Mouse (Mus musculus) neural tube, embryonic 14.5 days (tissue): ENCODE data around the gene Tnpo3. TPM values are rescaled to one million over a fixed set of nuclear protein-coding genes. Genes with fewer than 3 reads are reported as not detected.
"Not testable (repeated sequence)": the region's sequence is repeated elsewhere in the genome, so short reads cannot be mapped to it uniquely, and the experiment has no call there.

ENCODE experiments used
- ATAC-seq: fragments of 200-750 bp; cut with Nextera tagmentation; 2 replicates; pipeline ENCODE4 v1.8.0; 2017; ENCODE audit warnings: low read depth, mild to moderate bottlenecking, moderate TSS enrichment, moderate library complexity
- H3K27ac ChIP-seq: fragments of 300-500 bp; sonication (generic); 2 replicates; pipeline ENCODE4 v1.5.1; 2014; ENCODE audit warnings: low read depth, mild to moderate bottlenecking, control low read depth, low read length, moderate library complexity, mixed read lengths
- H3K27me3 ChIP-seq: fragments of 300-500 bp; sonication (generic); 2 replicates; pipeline ENCODE4 v1.6.1; 2014; ENCODE audit warnings: low read length; ENCODE audit not compliant: control insufficient read depth, insufficient read depth
- H3K36me3 ChIP-seq: fragments of 300-500 bp; sonication (generic); 2 replicates; pipeline ENCODE4 v1.6.1; 2014; ENCODE audit warnings: low read length, mixed read lengths; ENCODE audit not compliant: control insufficient read depth, insufficient read depth
- H3K4me1 ChIP-seq: fragments of 300-500 bp; sonication (generic); 2 replicates; pipeline ENCODE4 v1.6.1; 2014; ENCODE audit warnings: low read length; ENCODE audit not compliant: control insufficient read depth, insufficient read depth
- H3K4me2 ChIP-seq: fragments of 300-500 bp; sonication (generic); 2 replicates; pipeline ENCODE4 v1.6.1; 2014; ENCODE audit warnings: mild to moderate bottlenecking, low read depth, low read length, control low read depth
- H3K4me3 ChIP-seq: fragments of 300-500 bp; sonication (generic); 2 replicates; pipeline ENCODE4 v1.5.1; 2014; ENCODE audit warnings: low read depth, low read length, control low read depth, mixed read lengths
- H3K9ac ChIP-seq: fragments of 300-500 bp; sonication (generic); replicated peaks from 2 replicates; pipeline ENCODE4 v1.6.1; 2014; ENCODE audit warnings: low read depth, mild to moderate bottlenecking, control low read depth, low read length, mixed read lengths
- H3K9me3 ChIP-seq: fragments of 300-500 bp; sonication (generic); 2 replicates; pipeline ENCODE4 v1.6.1; 2016; ENCODE audit warnings: low read length; ENCODE audit not compliant: control insufficient read depth
- WGBS: fragments of 180-500 bp; shearing (Covaris S2); extraction: QIAGEN DNeasy Blood & Tissue Kit; methylation state at CpG from one replicate; pipeline ENCODE4 v1.1.7; 2014; 5-methylcytosine and 5-hydroxymethylcytosine counted together
- polyA plus RNA-seq: library from polyadenylated mRNA; unstranded; fragments of >200 nt; fragmentation: Nextera tagmentation; extraction: Ambion mirVana; gene quantifications from 2 replicates; pipeline ENCODE4 v1.2.1, GENCODE M21; 2014

Gene Tnpo3
- polyA plus RNA-seq, 1 experiment from 2014 or later, result 83.1 TPM

- Histone ChIP-seq H3K4me2 (no peak overlapping the region), H3K4me3 (no peak overlapping the region)
- WGBS, result 35% methylated on average over 6 of the region's 6 CpGs
These were observed 12.6 kb upstream of the Tnpo3 start for GRCm38 (mm10) chr6:29622273-29622672.

DNA sequence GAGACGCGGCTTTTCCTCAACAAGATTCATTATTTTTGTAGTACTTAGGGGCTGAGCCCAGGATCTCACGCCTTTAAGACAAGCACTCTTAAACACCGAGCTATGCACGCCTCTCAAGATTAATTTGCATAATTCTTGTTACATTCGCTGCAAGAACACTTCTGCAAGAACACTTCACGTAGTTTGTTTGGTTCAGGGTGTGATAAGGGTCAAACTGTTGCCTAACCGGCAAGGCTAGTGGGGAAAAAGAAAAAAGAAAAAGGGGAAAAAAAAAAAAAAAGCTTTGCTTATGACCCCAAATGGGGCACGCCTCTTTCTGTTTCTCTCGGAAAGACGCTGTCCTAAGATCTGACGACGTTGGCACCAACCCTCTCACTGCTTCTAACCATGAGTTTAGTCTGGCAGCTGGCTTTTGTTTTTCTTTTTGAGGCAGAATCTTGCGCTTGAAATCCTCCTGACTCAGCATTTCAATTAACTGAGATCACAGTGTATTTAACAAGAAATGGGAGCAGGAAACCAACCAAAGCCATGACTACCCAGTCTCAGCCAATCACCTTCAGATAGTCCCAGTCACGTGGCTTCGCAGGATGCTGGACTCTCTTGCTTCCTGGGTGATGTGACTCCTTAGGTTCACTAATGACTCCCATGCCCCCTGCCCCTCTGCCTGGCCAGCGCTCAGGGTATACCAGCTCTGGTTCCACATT lies 11.3 kb upstream of the Tnpo3 start:
- Histone ChIP-seq H3K9ac (no peak overlapping the region), H3K4me1 (no peaks in the 10 kb centered on the region), H3K36me3 (no peaks in the 10 kb centered on the region), H3K27me3 (no peaks in the 10 kb centered on the region), H3K9me3 (no peaks in the 10 kb centered on the region), H3K4me2 (no peak overlapping the region), H3K27ac (no peak overlapping the region), H3K4me3 (no peak overlapping the region)
- WGBS, result 68% methylated on average over 17 of the region's 17 CpGs
- no peak for ATAC-seq

More at GRCm38 (mm10) chr6:29622273-29622672, 12.6 kb upstream of the Tnpo3 start:
- H3K9ac ChIP-seq, result no peak overlapping the region
- H3K4me1 ChIP-seq, result no peaks in the 10 kb centered on the region
- H3K27me3 ChIP-seq, result no peaks in the 10 kb centered on the region
- no peak overlapping the region for H3K27ac ChIP-seq
- no peaks in the 10 kb centered on the region for H3K9me3 ChIP-seq
- H3K36me3 ChIP-seq, result no peaks in the 10 kb centered on the region
- ATAC-seq, result no peak

DNA sequence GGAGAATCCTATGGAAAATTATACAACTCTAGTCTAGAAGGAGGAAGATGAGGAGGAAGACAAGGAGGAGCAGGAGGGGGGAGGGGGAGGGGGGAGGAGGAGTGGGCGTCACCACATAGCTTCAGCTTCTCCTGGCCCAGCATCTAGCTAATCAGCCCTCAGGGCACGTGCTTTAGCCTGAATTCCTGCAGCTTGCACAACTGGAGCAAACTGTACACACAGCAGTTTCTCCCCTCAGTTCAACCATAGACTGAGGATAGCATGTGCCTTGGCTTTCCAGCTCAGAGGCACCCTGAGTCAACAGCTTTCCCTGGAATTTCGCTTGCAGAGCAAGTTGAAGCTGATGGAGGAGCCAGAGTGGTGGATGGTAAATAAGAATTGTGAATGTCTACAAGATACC lies 10.5 kb upstream of the Tnpo3 start:
- H3K27ac ChIP-seq, result no peak overlapping the region
- H3K4me1 ChIP-seq, result no peaks in the 10 kb centered on the region
- no peak overlapping the region for H3K4me2 ChIP-seq
- no peak for ATAC-seq
- H3K9me3 ChIP-seq, result no peaks in the 10 kb centered on the region
- no peak overlapping the region for H3K9ac ChIP-seq
- H3K27me3 ChIP-seq, result no peaks in the 10 kb centered on the region
- H3K4me3 ChIP-seq, result no peak overlapping the region
- WGBS, result 43% methylated on average over 3 of the region's 3 CpGs
- H3K36me3 ChIP-seq, result no peaks in the 10 kb centered on the region

DNA sequence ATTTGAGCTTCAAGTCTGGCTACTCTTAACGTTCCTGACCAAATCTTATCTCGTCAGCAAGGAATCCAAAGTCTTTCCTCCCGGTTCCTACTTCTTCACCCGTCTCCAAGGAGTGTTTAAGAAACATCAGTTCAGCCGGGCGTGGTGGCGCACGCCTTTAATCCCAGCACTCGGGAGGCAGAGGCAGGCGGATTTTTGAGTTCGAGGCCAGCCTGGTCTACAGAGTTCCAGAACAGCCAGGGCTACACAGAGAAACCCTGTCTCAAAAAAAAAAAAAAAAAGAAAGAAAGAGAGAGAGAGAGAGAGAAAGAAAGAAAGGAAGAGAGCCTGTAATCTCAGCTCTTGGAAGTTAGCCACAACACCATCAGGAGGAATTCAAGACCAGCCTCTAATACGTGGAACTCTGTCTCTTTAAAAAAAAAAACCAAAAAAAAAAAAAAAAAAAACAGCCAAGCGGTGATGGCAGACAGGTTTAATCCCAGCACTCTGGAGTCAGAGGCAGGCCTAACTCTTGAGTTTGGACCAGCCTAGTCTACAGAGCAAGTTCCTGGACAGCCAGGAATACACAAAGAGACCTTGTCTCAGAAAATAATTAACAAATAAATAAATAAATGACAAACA lies 443 bp upstream of the Tnpo3 start:
- H3K36me3 ChIP-seq, H3K9me3 ChIP-seq, H3K9ac ChIP-seq, H3K4me1 ChIP-seq, H3K27me3 ChIP-seq: not testable (repeated sequence)
- H3K27ac ChIP-seq, result peak overlapping the region; percentile 62
- H3K4me3 ChIP-seq, result peak overlapping the region; percentile 90
- ATAC-seq, result peak; percentile 28; the same call in 1 of the 2 replicates
- H3K4me2 ChIP-seq, result peak overlapping the region; percentile 87
- WGBS, result 26% methylated on average over 13 of the region's 13 CpGs

GRCm38 (mm10) chr6:29600188-29600587 lies 9.5 kb downstream of the Tnpo3 start:
- no peaks in the 10 kb centered on the region for H3K4me1 ChIP-seq
- H3K9ac ChIP-seq, result no peak overlapping the region
- no peak overlapping the region for H3K27ac ChIP-seq
- no peaks in the 10 kb centered on the region for H3K27me3 ChIP-seq
- H3K4me2 ChIP-seq, result no peak overlapping the region
- H3K9me3 ChIP-seq, result no peaks in the 10 kb centered on the region
- no peak overlapping the region for H3K4me3 ChIP-seq
- H3K36me3 ChIP-seq, result no peaks in the 10 kb centered on the region
- no peak for ATAC-seq

GRCm38 (mm10) chr6:29595656-29596055 lies 14.0 kb downstream of the Tnpo3 start:
- ATAC-seq, result no peak
- Histone ChIP-seq H3K4me1 (no peaks in the 10 kb centered on the region), H3K9me3 (no peaks in the 10 kb centered on the region), H3K36me3 (no peaks in the 10 kb centered on the region), H3K27ac (no peak overlapping the region), H3K9ac (no peak overlapping the region), H3K4me2 (no peak overlapping the region), H3K27me3 (no peaks in the 10 kb centered on the region), H3K4me3 (no peak overlapping the region)
- 80% methylated on average over 2 of the region's 2 CpGs for WGBS

DNA sequence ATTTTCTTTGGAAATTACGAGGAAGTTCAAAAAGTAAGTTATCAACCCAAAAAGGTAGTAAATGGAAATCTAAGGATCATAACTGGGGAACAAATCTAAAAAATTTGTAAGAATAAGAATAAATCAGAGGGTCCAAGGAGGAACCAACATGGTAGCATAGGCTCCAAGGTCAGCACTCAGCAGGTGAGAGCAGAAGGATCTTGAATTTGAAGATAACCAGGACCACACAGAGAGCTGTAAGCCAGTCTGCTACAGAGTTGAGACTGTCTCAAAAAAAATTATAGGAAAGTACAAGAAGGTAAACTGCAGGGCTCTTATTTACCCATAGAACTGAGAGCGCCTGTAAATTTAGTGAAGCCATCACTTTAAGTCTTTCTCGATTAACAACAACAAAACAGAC lies 28.5 kb downstream of the Tnpo3 start:
- Histone ChIP-seq H3K4me3 (no peak overlapping the region), H3K4me1 (no peaks in the 10 kb centered on the region), H3K27ac (no peak overlapping the region), H3K36me3 (peaks cover 41% of the 10 kb centered on the region), H3K4me2 (no peak overlapping the region), H3K27me3 (no peaks in the 10 kb centered on the region), H3K9ac (no peak overlapping the region), H3K9me3 (no peaks in the 10 kb centered on the region)
- no peak for ATAC-seq
- WGBS, result 95% methylated on average over 3 of the region's 3 CpGs

DNA sequence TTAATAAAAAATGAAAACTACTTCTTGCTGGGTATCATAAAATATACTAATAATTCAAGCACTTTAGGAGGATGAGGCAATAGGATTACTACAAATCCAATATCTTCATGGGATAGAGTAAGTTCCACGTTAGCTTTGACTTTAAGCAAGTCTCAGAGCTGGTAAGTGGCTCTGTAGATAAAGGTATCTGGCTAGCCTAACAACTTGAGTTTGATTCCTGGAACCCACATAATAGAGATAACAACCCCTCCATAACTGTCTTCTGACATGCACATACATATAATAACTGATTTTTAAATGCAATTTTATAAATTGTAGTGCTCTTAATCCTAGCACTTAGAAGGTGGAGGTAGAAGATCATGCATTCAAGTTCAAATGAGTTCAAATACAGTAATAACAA lies 28.9 kb downstream of the Tnpo3 start:
- H3K4me1 ChIP-seq, result no peaks in the 10 kb centered on the region
- WGBS, result 92% methylated on average over 1 of the region's 1 CpGs
- H3K9ac ChIP-seq, result no peak overlapping the region
- no peak for ATAC-seq
- H3K4me2 ChIP-seq, result no peak overlapping the region
- H3K36me3 ChIP-seq, result peaks cover 38% of the 10 kb centered on the region
- H3K9me3 ChIP-seq, result no peaks in the 10 kb centered on the region
- no peak overlapping the region for H3K4me3 ChIP-seq
- no peaks in the 10 kb centered on the region for H3K27me3 ChIP-seq
- H3K27ac ChIP-seq, result no peak overlapping the region

DNA sequence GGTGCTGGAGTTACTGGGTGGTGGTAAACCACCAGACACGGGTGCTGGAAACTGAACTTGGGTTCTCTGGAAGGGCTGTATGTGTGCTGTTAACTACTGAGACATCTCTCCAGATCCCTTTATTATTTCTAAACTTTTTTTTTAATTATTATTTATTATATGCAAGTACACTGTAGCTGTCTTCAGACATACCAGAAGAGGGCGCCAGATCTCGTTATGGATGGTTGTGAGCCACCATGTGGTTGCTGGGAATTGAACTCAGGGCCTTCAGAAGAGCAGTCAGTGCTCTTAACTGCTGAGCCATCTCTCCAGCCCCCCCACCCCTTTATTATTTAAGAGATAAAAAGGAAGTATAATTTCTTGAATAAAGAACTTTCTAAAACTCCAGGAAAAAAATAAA lies 33.3 kb downstream of the Tnpo3 start:
- not testable (repeated sequence) for H3K9me3 ChIP-seq, H3K4me3 ChIP-seq, H3K4me1 ChIP-seq, ATAC-seq, H3K9ac ChIP-seq, H3K27me3 ChIP-seq, H3K27ac ChIP-seq, H3K4me2 ChIP-seq
- 92% methylated on average over 3 of the region's 3 CpGs for WGBS
- H3K36me3 ChIP-seq, result peaks cover 27% of the 10 kb centered on the region
